Mouse (Mus musculus): ENCODE data around the gene Tbx21.

Tbx21 gene

GRCm38 (mm10) chr11:97130318-97130717 lies 15.2 kb upstream of the Tbx21 start:
- no peak for DNase-seq

- DNase-seq, result no peak
Measured at GRCm38 (mm10) chr11:97128956-97129355, 13.8 kb upstream of the Tbx21 start.

- DNase-seq, result no peak
Measured at GRCm38 (mm10) chr11:97127470-97128223, 12.5 kb upstream of the Tbx21 start.

- peak; percentile 74 for DNase-seq
Measured at GRCm38 (mm10) chr11:97126645-97127468, 11.7 kb upstream of the Tbx21 start.

- DNase-seq, result no peak
Measured at GRCm38 (mm10) chr11:97124266-97125036, 9.3 kb upstream of the Tbx21 start.

GRCm38 (mm10) chr11:97123282-97123890 lies 8.3 kb upstream of the Tbx21 start:
- no peak for DNase-seq

- no peak for DNase-seq
Measured at GRCm38 (mm10) chr11:97120641-97121040, 5.5 kb upstream of the Tbx21 start.

- no peak for DNase-seq
Measured at GRCm38 (mm10) chr11:97120221-97120620, 5.1 kb upstream of the Tbx21 start.

- peak; percentile 33 for DNase-seq
Measured at GRCm38 (mm10) chr11:97115797-97116196, 666 bp upstream of the Tbx21 start.

- DNase-seq, result no peak
Measured at GRCm38 (mm10) chr11:97112519-97113125, 2.5 kb downstream of the Tbx21 start.

GRCm38 (mm10) chr11:97108976-97109375 lies 6.2 kb downstream of the Tbx21 start:
- DNase-seq, result no peak

- DNase-seq, result no peak
Measured at GRCm38 (mm10) chr11:97104091-97104483, 11.0 kb downstream of the Tbx21 start.

- DNase-seq, result no peak
Measured at GRCm38 (mm10) chr11:97103163-97104090, 11.7 kb downstream of the Tbx21 start.

GRCm38 (mm10) chr11:97101722-97102121 lies 13.4 kb downstream of the Tbx21 start:
- peak; percentile 78 for DNase-seq

GRCm38 (mm10) chr11:97098791-97099190 lies 16.3 kb downstream of the Tbx21 start:
- DNase-seq, result no peak

- DNase-seq, result no peak
Measured at GRCm38 (mm10) chr11:97094600-97094999, 20.5 kb downstream of the Tbx21 start.

GRCm38 (mm10) chr11:97086365-97086764 lies 28.8 kb downstream of the Tbx21 start:
- DNase-seq, result no peak

GRCm38 (mm10) chr11:97084821-97085505 lies 30.2 kb downstream of the Tbx21 start:
- DNase-seq, result no peak

- DNase-seq, result no peak
Measured at GRCm38 (mm10) chr11:97083401-97084140, 31.6 kb downstream of the Tbx21 start.

GRCm38 (mm10) chr11:97082977-97083376 lies 32.2 kb downstream of the Tbx21 start:
- peak; percentile 17 for DNase-seq

Measured in thymus, postnatal 25 days (tissue).